Mouse (Mus musculus): ENCODE measurements around the gene Trim45. TPM values are rescaled to one million over a fixed set of nuclear protein-coding genes. Genes with fewer than 3 reads are reported as not detected.

Gene Trim45
- polyA plus RNA-seq, 1 experiment from 2014 or later, result 4.5 TPM

- Histone ChIP-seq H3K4me2 (replicated peaks; ENCODE audit: low read depth, low read length) (peak overlapping the region; percentile 82), H3K9me3 (ENCODE audit: control insufficient read depth, low read depth, low read length) (no peaks in the 10 kb centered on the region), H3K4me3 (ENCODE audit: low read depth, low read length) (peak overlapping the region; percentile 48), H3K4me1 (ENCODE audit: control insufficient read depth, insufficient read depth, low read length) (peaks cover 28% of the 10 kb centered on the region), H3K27ac (ENCODE audit: low read length) (peak overlapping the region; percentile 66; the same call in 1 of the 2 replicates), H3K36me3 (ENCODE audit: control insufficient read depth, insufficient read depth, low read length) (no peaks in the 10 kb centered on the region; the same call in 1 of the 2 replicates), H3K27me3 (ENCODE audit: control insufficient read depth, insufficient read depth, low read length) (no peaks in the 10 kb centered on the region), H3K9ac (replicated peaks; ENCODE audit: low read depth, low read length) (peak overlapping the region; percentile 58; the same call in 1 of the 2 replicates)
- ATAC-seq (ENCODE audit: insufficient number of reproducible peaks, insufficient read depth, low FRiP score, low read depth), result peak; percentile 57
- 34% methylated on average over 28 of the region's 28 CpGs for WGBS
Measured at GRCm38 (mm10) chr3:100922506-100923375, 739 bp downstream of the Trim45 start.

GRCm38 (mm10) chr3:100924065-100924732 is 2.2 kb downstream of the Trim45 start:
- H3K4me2 ChIP-seq (replicated peaks; ENCODE audit: low read depth, low read length), result no peak overlapping the region
- H3K9me3 ChIP-seq (ENCODE audit: control insufficient read depth, low read depth, low read length), result no peaks in the 10 kb centered on the region
- 0 out of 2 replicates have a peak overlapping the region, but pooled peaks have one; percentile 10 for H3K9ac ChIP-seq (replicated peaks; ENCODE audit: low read depth, low read length)
- ATAC-seq (ENCODE audit: insufficient number of reproducible peaks, insufficient read depth, low FRiP score, low read depth), result no peak
- no peaks in the 10 kb centered on the region for H3K27me3 ChIP-seq (ENCODE audit: control insufficient read depth, insufficient read depth, low read length)
- no peak overlapping the region for H3K27ac ChIP-seq (ENCODE audit: low read length)
- 60% methylated on average over 6 of the region's 6 CpGs for WGBS
- H3K36me3 ChIP-seq (ENCODE audit: control insufficient read depth, insufficient read depth, low read length), result peaks cover 4% of the 10 kb centered on the region; the same call in 1 of the 2 replicates
- no peak overlapping the region for H3K4me3 ChIP-seq (ENCODE audit: low read depth, low read length)
- peaks cover 28% of the 10 kb centered on the region for H3K4me1 ChIP-seq (ENCODE audit: control insufficient read depth, insufficient read depth, low read length)

- Histone ChIP-seq H3K27me3 (ENCODE audit: control insufficient read depth, insufficient read depth, low read length) (no peaks in the 10 kb centered on the region), H3K4me1 (ENCODE audit: control insufficient read depth, insufficient read depth, low read length) (peaks cover 28% of the 10 kb centered on the region), H3K36me3 (ENCODE audit: control insufficient read depth, insufficient read depth, low read length) (peaks cover 4% of the 10 kb centered on the region; the same call in 1 of the 2 replicates), H3K4me3 (ENCODE audit: low read depth, low read length) (no peak overlapping the region), H3K4me2 (replicated peaks; ENCODE audit: low read depth, low read length) (no peak overlapping the region), H3K27ac (ENCODE audit: low read length) (no peak overlapping the region), H3K9me3 (ENCODE audit: control insufficient read depth, low read depth, low read length) (no peaks in the 10 kb centered on the region), H3K9ac (replicated peaks; ENCODE audit: low read depth, low read length) (no peak overlapping the region)
- WGBS, result 79% methylated on average over 16 of the region's 16 CpGs
- no peak for ATAC-seq (ENCODE audit: insufficient number of reproducible peaks, insufficient read depth, low FRiP score, low read depth)
Measured at GRCm38 (mm10) chr3:100925176-100925575, 3.2 kb downstream of the Trim45 start.

- no peak for ATAC-seq (ENCODE audit: insufficient number of reproducible peaks, insufficient read depth, low FRiP score, low read depth)
- 95% methylated on average over 23 of the region's 23 CpGs for WGBS
Measured at GRCm38 (mm10) chr3:100931332-100932076, 9.5 kb downstream of the Trim45 start.

GRCm38 (mm10) chr3:100932077-100932944 is 10.3 kb downstream of the Trim45 start:
- ATAC-seq (ENCODE audit: insufficient number of reproducible peaks, insufficient read depth, low FRiP score, low read depth), result no peak
- H3K27me3 ChIP-seq (ENCODE audit: control insufficient read depth, insufficient read depth, low read length), result no peaks in the 10 kb centered on the region
- 72% methylated on average over 11 of the region's 11 CpGs for WGBS
- no peak overlapping the region for H3K9ac ChIP-seq (replicated peaks; ENCODE audit: low read depth, low read length)
- no peak overlapping the region for H3K4me2 ChIP-seq (replicated peaks; ENCODE audit: low read depth, low read length)
- H3K36me3 ChIP-seq (ENCODE audit: control insufficient read depth, insufficient read depth, low read length), result peaks cover 34% of the 10 kb centered on the region
- no peaks in the 10 kb centered on the region for H3K4me1 ChIP-seq (ENCODE audit: control insufficient read depth, insufficient read depth, low read length)
- H3K27ac ChIP-seq (ENCODE audit: low read length), result no peak overlapping the region
- no peak overlapping the region for H3K4me3 ChIP-seq (ENCODE audit: low read depth, low read length)
- H3K9me3 ChIP-seq (ENCODE audit: control insufficient read depth, low read depth, low read length), result no peaks in the 10 kb centered on the region

More at GRCm38 (mm10) chr3:100931332-100932076, 9.5 kb downstream of the Trim45 start:
- Histone ChIP-seq H3K4me3 (ENCODE audit: low read depth, low read length) (no peak overlapping the region), H3K9me3 (ENCODE audit: control insufficient read depth, low read depth, low read length) (no peaks in the 10 kb centered on the region), H3K27me3 (ENCODE audit: control insufficient read depth, insufficient read depth, low read length) (no peaks in the 10 kb centered on the region), H3K4me2 (replicated peaks; ENCODE audit: low read depth, low read length) (no peak overlapping the region), H3K27ac (ENCODE audit: low read length) (no peak overlapping the region), H3K36me3 (ENCODE audit: control insufficient read depth, insufficient read depth, low read length) (peaks cover 33% of the 10 kb centered on the region), H3K9ac (replicated peaks; ENCODE audit: low read depth, low read length) (no peak overlapping the region), H3K4me1 (ENCODE audit: control insufficient read depth, insufficient read depth, low read length) (0 out of 2 replicates have a peak, but pooled peaks cover 1% of the 10 kb centered on the region)

GRCm38 (mm10) chr3:100935521-100935920 is 13.5 kb downstream of the Trim45 start:
- Histone ChIP-seq H3K4me3 (ENCODE audit: low read depth, low read length) (no peak overlapping the region), H3K27me3 (ENCODE audit: control insufficient read depth, insufficient read depth, low read length) (no peaks in the 10 kb centered on the region), H3K36me3 (ENCODE audit: control insufficient read depth, insufficient read depth, low read length) (peaks cover 43% of the 10 kb centered on the region), H3K27ac (ENCODE audit: low read length) (no peak overlapping the region), H3K9ac (replicated peaks; ENCODE audit: low read depth, low read length) (no peak overlapping the region), H3K4me2 (replicated peaks; ENCODE audit: low read depth, low read length) (no peak overlapping the region), H3K9me3 (ENCODE audit: control insufficient read depth, low read depth, low read length) (no peaks in the 10 kb centered on the region), H3K4me1 (ENCODE audit: control insufficient read depth, insufficient read depth, low read length) (no peaks in the 10 kb centered on the region)
- WGBS, result 89% methylated on average over 6 of the region's 6 CpGs
- no peak for ATAC-seq (ENCODE audit: insufficient number of reproducible peaks, insufficient read depth, low FRiP score, low read depth)

GRCm38 (mm10) chr3:100936201-100936600 is 14.2 kb downstream of the Trim45 start:
- Histone ChIP-seq H3K4me1 (ENCODE audit: control insufficient read depth, insufficient read depth, low read length) (no peaks in the 10 kb centered on the region), H3K9me3 (ENCODE audit: control insufficient read depth, low read depth, low read length) (no peaks in the 10 kb centered on the region), H3K27ac (ENCODE audit: low read length) (no peak overlapping the region), H3K27me3 (ENCODE audit: control insufficient read depth, insufficient read depth, low read length) (no peaks in the 10 kb centered on the region), H3K4me3 (ENCODE audit: low read depth, low read length) (no peak overlapping the region), H3K9ac (replicated peaks; ENCODE audit: low read depth, low read length) (no peak overlapping the region), H3K36me3 (ENCODE audit: control insufficient read depth, insufficient read depth, low read length) (peaks cover 44% of the 10 kb centered on the region), H3K4me2 (replicated peaks; ENCODE audit: low read depth, low read length) (no peak overlapping the region)
- no peak for ATAC-seq (ENCODE audit: insufficient number of reproducible peaks, insufficient read depth, low FRiP score, low read depth)
- WGBS, result 95% methylated on average over 6 of the region's 6 CpGs

Data from stomach, embryonic 14.5 days (tissue).